Mouse (Mus musculus) thymus, postnatal 14 days (tissue): ENCODE data around the gene D10Jhu81e.
"Not testable (repeated sequence)": the region's sequence is repeated elsewhere in the genome, so short reads cannot be mapped to it uniquely, and the experiment has no call there.

ENCODE experiments used
- DNase-seq: peaks from one replicate; pipeline ENCODE4 v3.0.0; 2021

D10Jhu81e gene

GRCm38 (mm10) chr10:78169281-78170042 lies at the start of gene D10Jhu81e:
D10Jhu81e (minus strand) TSS chr10:78169782.
- DNase-seq = peak; percentile 100

GRCm38 (mm10) chr10:78218576-78218975 lies 49.0 kb upstream of the D10Jhu81e start:
- DNase-seq = no peak

- no peak for DNase-seq
Measured at GRCm38 (mm10) chr10:78216376-78217083, 46.9 kb upstream of the D10Jhu81e start.

GRCm38 (mm10) chr10:78214371-78214770 lies 44.8 kb upstream of the D10Jhu81e start:
- DNase-seq = no peak

GRCm38 (mm10) chr10:78211311-78211710 lies 41.7 kb upstream of the D10Jhu81e start:
- peak; percentile 42 for DNase-seq

- DNase-seq = no peak
Measured at GRCm38 (mm10) chr10:78201182-78201581, 31.6 kb upstream of the D10Jhu81e start.

GRCm38 (mm10) chr10:78192933-78193332 lies 23.4 kb upstream of the D10Jhu81e start:
- DNase-seq = no peak

- DNase-seq = not testable (repeated sequence)
Measured at GRCm38 (mm10) chr10:78186076-78186475, 16.5 kb upstream of the D10Jhu81e start.

- no peak for DNase-seq
Measured at GRCm38 (mm10) chr10:78185381-78185725, 15.8 kb upstream of the D10Jhu81e start.

GRCm38 (mm10) chr10:78184531-78185380 lies 15.2 kb upstream of the D10Jhu81e start, which contains the start of gene Pwp2:
Pwp2 (minus strand) TSS chr10:78185149.
- peak; percentile 91 for DNase-seq

- DNase-seq = no peak
Measured at GRCm38 (mm10) chr10:78183577-78183976, 14.0 kb upstream of the D10Jhu81e start.

GRCm38 (mm10) chr10:78182321-78182720 lies 12.7 kb upstream of the D10Jhu81e start:
- DNase-seq = no peak

- no peak for DNase-seq
Measured at GRCm38 (mm10) chr10:78174474-78174873, 4.9 kb upstream of the D10Jhu81e start.

GRCm38 (mm10) chr10:78171581-78171980 lies 2.0 kb upstream of the D10Jhu81e start:
- no peak for DNase-seq

GRCm38 (mm10) chr10:78171057-78171456 lies 1.5 kb upstream of the D10Jhu81e start:
- no peak for DNase-seq

GRCm38 (mm10) chr10:78170445-78170844 lies 863 bp upstream of the D10Jhu81e start:
- no peak for DNase-seq

GRCm38 (mm10) chr10:78168792-78169191 lies 790 bp downstream of the D10Jhu81e start:
- no peak for DNase-seq

GRCm38 (mm10) chr10:78167775-78168174 lies 1.8 kb downstream of the D10Jhu81e start:
- DNase-seq = no peak

GRCm38 (mm10) chr10:78167333-78167732 lies 2.2 kb downstream of the D10Jhu81e start:
- no peak for DNase-seq

GRCm38 (mm10) chr10:78165256-78166005 lies 4.2 kb downstream of the D10Jhu81e start:
- DNase-seq = no peak

GRCm38 (mm10) chr10:78164786-78165185 lies 4.8 kb downstream of the D10Jhu81e start:
- DNase-seq = no peak

- DNase-seq = peak; percentile 71
Measured at GRCm38 (mm10) chr10:78163923-78164322, 5.7 kb downstream of the D10Jhu81e start.
